Mouse (Mus musculus) kidney, adult 2 months (tissue): Measurements from ENCODE around the gene Gabrr1. TPM values are rescaled to one million over a fixed set of nuclear protein-coding genes. Genes with fewer than 3 reads are reported as not detected.
"Not testable (repeated sequence)": the region's sequence is repeated elsewhere in the genome, so short reads cannot be mapped to it uniquely, and the experiment has no call there.

Source experiments
- DNase-seq: peaks from one replicate; pipeline ENCODE4 v3.0.0; 2021
- H3K27ac ChIP-seq: fragments of 200-500 bp; 2 replicates; pipeline ENCODE4 v1.5.1; 2012; ENCODE audit warnings: low read depth, low read length, control low read depth, inconsistent platforms; ENCODE audit not compliant: insufficient read depth
- H3K27me3 ChIP-seq: fragments of 200-500 bp; replicated peaks from 2 replicates; pipeline ENCODE4 v1.6.1; 2012; ENCODE audit warnings: mild to moderate bottlenecking, moderate library complexity, low read length, inconsistent platforms; ENCODE audit not compliant: control insufficient read depth, insufficient read depth
- H3K36me3 ChIP-seq: fragments of 200-500 bp; 2 replicates; pipeline ENCODE4 v1.6.1; 2012; ENCODE audit warnings: mild to moderate bottlenecking, moderate library complexity, low read length, inconsistent platforms; ENCODE audit not compliant: control insufficient read depth, insufficient read depth
- H3K4me1 ChIP-seq: fragments of 200-500 bp; 2 replicates; pipeline ENCODE4 v1.6.1; 2011; ENCODE audit warnings: low read length; ENCODE audit not compliant: control insufficient read depth, insufficient read depth
- H3K4me3 ChIP-seq: fragments of 200-500 bp; 2 replicates; pipeline ENCODE4 v1.5.1; 2011; ENCODE audit warnings: mild to moderate bottlenecking, low read depth, low read length, control low read depth; ENCODE audit not compliant: insufficient read depth
- CTCF ChIP-seq: fragments of 200-500 bp; conservative IDR thresholded peaks from 2 replicates; pipeline ENCODE4 v1.5.1; 2011; ENCODE audit warnings: low read depth, mild to moderate bottlenecking, control low read depth, low read length, moderate library complexity, mixed read lengths; ENCODE audit not compliant: insufficient read depth, insufficient read length
- POLR2A ChIP-seq: fragments of 200-500 bp; IDR thresholded peaks from one replicate; pipeline ENCODE4 v1.6.1; 2011; ENCODE audit warnings: low read depth, low read length, control low read depth
- WGBS: fragments of 180-500 bp; shearing (Covaris S2); methylation state at CpG from one replicate; pipeline ENCODE4 v1.1.7; 2018; 5-methylcytosine and 5-hydroxymethylcytosine counted together
- polyA plus RNA-seq: library from polyadenylated mRNA; depleted of rRNA; stranded (reverse); fragments of >200 nt; gene quantifications from 2 replicates; pipeline ENCODE4 v1.2.3, GENCODE M21; 2012; rRNA removed

Gene Gabrr1
- not detected in 2 replicates for polyA plus RNA-seq

DNA sequence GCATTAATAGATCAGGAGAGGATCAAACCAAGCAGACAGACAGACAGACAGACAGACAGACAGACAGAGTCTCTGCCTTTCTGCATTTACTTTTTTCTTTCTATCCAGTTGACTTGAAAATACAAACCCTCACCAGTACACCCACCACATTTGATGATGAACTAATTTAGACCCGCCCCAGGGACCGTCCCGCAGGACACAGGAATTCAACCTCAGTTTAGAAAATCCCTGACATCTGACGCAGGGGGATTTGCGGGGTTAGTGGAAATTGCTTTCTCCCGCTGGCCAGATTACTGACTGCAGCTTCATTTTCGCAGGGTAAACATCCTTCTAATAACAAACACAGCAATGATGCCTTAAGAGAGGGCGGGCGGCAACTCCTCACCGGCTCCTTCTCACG lies at the start of gene Gabrr1:
Gene Gabrr1 (plus strand): TSS at position 301 of the 400 bp plus-strand sequence.
- DNase-seq, result no peak
- TF ChIP-seq CTCF, result no peak
- TF ChIP-seq POLR2A, result no peak
- WGBS, result 74% methylated on average over 11 of the region's 11 CpGs
- no peak within 1 kb of the TSS for H3K4me3 ChIP-seq
- H3K36me3 ChIP-seq, result no peaks in the 10 kb centered on the region
- no peaks in the 10 kb centered on the region for H3K4me1 ChIP-seq
- H3K27ac ChIP-seq, result no peak within 1 kb of the TSS
- no peaks in the 10 kb centered on the region for H3K27me3 ChIP-seq

- no peak for DNase-seq
- WGBS, result 71% methylated on average over 6 of the region's 6 CpGs
- TF ChIP-seq CTCF, result no peak
- no peak for TF ChIP-seq POLR2A
These were observed 33.1 kb upstream of the Gabrr1 start for GRCm38 (mm10) chr4:33099118-33099694.

GRCm38 (mm10) chr4:33109720-33110458 lies 22.4 kb upstream of the Gabrr1 start:
- H3K27me3 ChIP-seq, result no peaks in the 10 kb centered on the region
- WGBS, result 79% methylated on average over 14 of the region's 14 CpGs
- no peak overlapping the region for H3K4me3 ChIP-seq
- H3K27ac ChIP-seq, result no peak overlapping the region
- no peaks in the 10 kb centered on the region for H3K4me1 ChIP-seq
- TF ChIP-seq POLR2A, result no peak
- no peak for TF ChIP-seq CTCF
- no peaks in the 10 kb centered on the region for H3K36me3 ChIP-seq
- DNase-seq, result no peak

More at GRCm38 (mm10) chr4:33099118-33099694, 33.1 kb upstream of the Gabrr1 start:
- Histone ChIP-seq H3K27me3 (no peaks in the 10 kb centered on the region), H3K4me1 (no peaks in the 10 kb centered on the region), H3K36me3 (no peaks in the 10 kb centered on the region), H3K27ac (no peak overlapping the region), H3K4me3 (no peak overlapping the region)

- no peak for DNase-seq
- Histone ChIP-seq H3K27ac (no peak overlapping the region), H3K4me1 (no peaks in the 10 kb centered on the region), H3K4me3 (no peak overlapping the region), H3K36me3 (no peaks in the 10 kb centered on the region), H3K27me3 (no peaks in the 10 kb centered on the region)
- 82% methylated on average over 7 of the region's 7 CpGs for WGBS
- TF ChIP-seq POLR2A (no peak), CTCF (no peak)
These were observed 21.5 kb upstream of the Gabrr1 start for GRCm38 (mm10) chr4:33110845-33111244.

- no peaks in the 10 kb centered on the region for H3K36me3 ChIP-seq
- no peak for TF ChIP-seq CTCF
- H3K27ac ChIP-seq, result no peak overlapping the region
- no peaks in the 10 kb centered on the region for H3K27me3 ChIP-seq
- H3K4me1 ChIP-seq, result no peaks in the 10 kb centered on the region
- WGBS, result 68% methylated on average over 9 of the region's 9 CpGs
- H3K4me3 ChIP-seq, result no peak overlapping the region
- DNase-seq, result no peak
These were observed 21.0 kb upstream of the Gabrr1 start for GRCm38 (mm10) chr4:33111358-33111757.

GRCm38 (mm10) chr4:33112866-33113265 lies 19.5 kb upstream of the Gabrr1 start:
- H3K27ac ChIP-seq, H3K4me1 ChIP-seq, H3K4me3 ChIP-seq, H3K27me3 ChIP-seq, H3K36me3 ChIP-seq, DNase-seq: not testable (repeated sequence)
- WGBS, result 96% methylated on average over 14 of the region's 14 CpGs

- H3K4me3 ChIP-seq, H3K27ac ChIP-seq, H3K4me1 ChIP-seq, H3K27me3 ChIP-seq, H3K36me3 ChIP-seq: not testable (repeated sequence)
- peak; percentile 48 for TF ChIP-seq CTCF
- WGBS, result 5% methylated on average over 3 of the region's 3 CpGs
- peak; percentile 74 for DNase-seq
These were observed 13.2 kb upstream of the Gabrr1 start for GRCm38 (mm10) chr4:33119118-33119517.
